Mouse (Mus musculus) forebrain, embryonic 14.5 days (tissue): Measurements from ENCODE around the gene Cpd. TPM values are rescaled to one million over a fixed set of nuclear protein-coding genes. Genes with fewer than 3 reads are reported as not detected.

Experiments
- ATAC-seq: fragments of 200-750 bp; cut with Nextera tagmentation; 2 replicates; pipeline ENCODE4 v1.8.0; 2017; ENCODE audit warnings: mild to moderate bottlenecking, moderate library complexity
- DNase-seq: peaks from one replicate; pipeline ENCODE4 v3.0.0-alpha.2; 2015; ENCODE audit warnings: low spot score
- H3K27ac ChIP-seq: fragments of 300-500 bp; sonication (generic); 2 replicates; pipeline ENCODE4 v1.5.1; 2014; ENCODE audit warnings: low read depth, mild to moderate bottlenecking, control low read depth, low read length, moderate library complexity
- H3K27me3 ChIP-seq: fragments of 300-500 bp; sonication (generic); replicated peaks from 2 replicates; pipeline ENCODE4 v1.6.1; 2014; ENCODE audit warnings: low read length, control low read depth, mixed read lengths; ENCODE audit not compliant: control insufficient read depth, insufficient read depth
- H3K36me3 ChIP-seq: fragments of 300-500 bp; sonication (generic); 2 replicates; pipeline ENCODE4 v1.6.1; 2014; ENCODE audit warnings: low read length, control low read depth; ENCODE audit not compliant: control insufficient read depth, insufficient read depth
- H3K4me1 ChIP-seq: fragments of 300-500 bp; sonication (generic); 2 replicates; pipeline ENCODE4 v1.6.1; 2014; ENCODE audit warnings: antibody characterized with exemption, low read length, control low read depth; ENCODE audit not compliant: control insufficient read depth, insufficient read depth
- H3K4me2 ChIP-seq: fragments of 300-500 bp; sonication (generic); 2 replicates; pipeline ENCODE4 v1.6.1; 2014; ENCODE audit warnings: mild to moderate bottlenecking, control low read depth, low read length
- H3K4me3 ChIP-seq: fragments of 300-500 bp; sonication (generic); 2 replicates; pipeline ENCODE4 v1.5.1; 2014; ENCODE audit warnings: low read depth, low read length, control low read depth
- H3K9ac ChIP-seq: fragments of 300-500 bp; sonication (generic); 2 replicates; pipeline ENCODE4 v1.6.1; 2014; ENCODE audit warnings: mild to moderate bottlenecking, low read length, control low read depth, moderate library complexity
- H3K9me3 ChIP-seq: fragments of 300-500 bp; sonication (generic); replicated peaks from 2 replicates; pipeline ENCODE4 v1.6.1; 2016; ENCODE audit warnings: low read length, control low read depth, mixed read lengths; ENCODE audit not compliant: control insufficient read depth
- WGBS: fragments of 180-500 bp; shearing (Covaris S2); extraction: QIAGEN DNeasy Blood & Tissue Kit; methylation state at CpG from one replicate; pipeline ENCODE4 v1.1.7; 2014; 5-methylcytosine and 5-hydroxymethylcytosine counted together
- polyA plus RNA-seq: library from polyadenylated mRNA; unstranded; fragments of >200 nt; fragmentation: Nextera tagmentation; extraction: Ambion mirVana; gene quantifications from 2 replicates; pipeline ENCODE4 v1.2.1, GENCODE M21; 2014

Gene Cpd
- polyA plus RNA-seq, 1 experiment from 2014 or later, result 8.0 TPM

DNA sequence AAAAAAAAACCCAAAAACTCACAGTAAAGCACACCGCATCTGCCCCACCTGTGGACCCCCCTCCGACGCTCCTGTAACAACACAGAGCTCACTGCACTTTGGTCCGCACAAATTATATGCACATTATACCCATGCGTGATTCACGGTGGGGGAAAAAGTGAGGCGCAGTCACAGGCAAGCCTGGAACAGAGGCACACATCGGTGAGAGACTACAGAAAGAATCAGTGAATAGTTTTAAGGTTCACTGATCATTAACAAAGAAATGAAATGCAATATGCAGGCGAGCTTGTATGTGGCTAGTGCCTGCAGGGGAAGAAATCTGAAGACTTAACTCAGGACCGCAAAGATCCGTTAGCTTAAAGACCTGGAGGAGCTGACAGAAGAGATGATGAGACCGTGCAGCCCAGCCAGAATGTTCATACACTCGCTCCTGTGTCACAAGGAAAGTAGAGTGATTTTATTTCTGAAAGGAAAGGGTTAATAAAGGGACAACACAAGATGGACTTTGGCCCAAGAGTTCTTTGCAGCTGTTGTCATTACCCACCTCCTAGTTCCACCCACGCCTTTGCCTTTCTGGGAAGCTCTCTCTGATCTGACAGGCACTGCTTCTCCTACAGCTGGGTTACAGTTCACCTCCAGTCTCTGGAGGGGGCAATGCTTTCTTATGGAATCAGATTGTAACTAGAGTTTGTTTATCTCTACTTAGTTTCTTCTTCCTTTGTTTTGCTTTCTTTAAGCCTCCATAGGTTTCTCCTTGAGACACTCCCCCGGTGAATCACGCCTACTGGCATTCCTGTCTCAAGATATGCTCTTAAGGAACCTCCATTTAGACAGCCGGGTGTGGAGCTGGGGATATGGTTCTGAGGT is 7.9 kb upstream of the Cpd start:
- H3K9me3 ChIP-seq, result no peaks in the 10 kb centered on the region
- H3K4me1 ChIP-seq, result no peaks in the 10 kb centered on the region
- ATAC-seq (no peak), DNase-seq (no peak)
- no peak overlapping the region for H3K9ac ChIP-seq
- H3K27ac ChIP-seq, result no peak overlapping the region
- H3K27me3 ChIP-seq, result no peaks in the 10 kb centered on the region
- H3K4me3 ChIP-seq, result no peak overlapping the region
- no peak overlapping the region for H3K4me2 ChIP-seq
- WGBS, result 28% methylated on average over 17 of the region's 17 CpGs
- no peaks in the 10 kb centered on the region for H3K36me3 ChIP-seq

DNA sequence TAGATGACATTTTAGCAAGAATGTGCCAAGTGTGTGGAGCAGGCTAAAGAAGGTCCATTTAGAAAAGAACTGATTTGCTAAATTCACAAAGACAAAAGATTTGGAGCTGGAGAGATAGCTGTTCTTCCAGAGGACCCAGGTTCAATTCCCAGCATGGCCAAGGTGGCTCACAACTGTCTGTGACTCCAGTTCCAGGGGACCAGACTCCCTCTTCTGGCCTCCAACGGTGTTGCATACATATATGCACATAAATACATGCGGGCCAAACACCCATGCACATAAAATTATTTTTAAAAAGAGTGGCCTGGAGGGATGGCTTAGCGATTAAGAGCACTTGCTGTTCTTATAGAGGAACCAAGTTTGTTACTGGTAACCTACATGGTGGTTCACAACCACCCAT is 4.7 kb upstream of the Cpd start:
- DNase-seq (no peak), ATAC-seq (no peak)
- H3K4me2 ChIP-seq, result no peak overlapping the region
- H3K4me3 ChIP-seq, result no peak overlapping the region
- WGBS, result 73% methylated on average over 3 of the region's 3 CpGs
- no peaks in the 10 kb centered on the region for H3K36me3 ChIP-seq
- no peaks in the 10 kb centered on the region for H3K4me1 ChIP-seq
- H3K9me3 ChIP-seq, result no peaks in the 10 kb centered on the region
- H3K9ac ChIP-seq, result no peak overlapping the region
- H3K27ac ChIP-seq, result no peak overlapping the region
- no peaks in the 10 kb centered on the region for H3K27me3 ChIP-seq

DNA sequence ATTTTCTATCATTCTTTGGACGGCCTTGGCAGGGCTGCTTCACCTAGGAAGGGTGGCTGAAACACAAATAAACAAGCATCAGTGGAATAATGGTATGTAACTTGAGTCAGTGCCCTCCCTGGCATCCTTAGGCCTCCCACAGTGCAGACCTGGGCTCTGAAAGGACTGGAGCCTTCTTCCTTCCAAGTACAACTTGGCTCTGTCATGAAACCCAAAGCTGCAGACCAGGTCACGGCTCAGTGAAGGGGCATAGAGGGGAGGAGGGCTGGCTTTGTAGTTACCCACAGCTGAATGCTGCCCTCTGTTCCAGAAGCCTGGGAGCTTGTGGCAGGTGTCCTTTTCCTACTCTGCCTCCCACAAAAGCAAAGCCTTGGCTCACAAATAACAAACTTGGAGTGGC is 2.8 kb upstream of the Cpd start:
- no peaks in the 10 kb centered on the region for H3K27me3 ChIP-seq
- H3K36me3 ChIP-seq, result no peaks in the 10 kb centered on the region
- no peaks in the 10 kb centered on the region for H3K9me3 ChIP-seq
- H3K9ac ChIP-seq, result no peak overlapping the region
- no peak overlapping the region for H3K4me2 ChIP-seq
- H3K4me1 ChIP-seq, result peaks cover 14% of the 10 kb centered on the region
- ATAC-seq (no peak), DNase-seq (no peak)
- H3K4me3 ChIP-seq, result no peak overlapping the region
- WGBS, result 30% methylated on average over 2 of the region's 2 CpGs
- H3K27ac ChIP-seq, result no peak overlapping the region

DNA sequence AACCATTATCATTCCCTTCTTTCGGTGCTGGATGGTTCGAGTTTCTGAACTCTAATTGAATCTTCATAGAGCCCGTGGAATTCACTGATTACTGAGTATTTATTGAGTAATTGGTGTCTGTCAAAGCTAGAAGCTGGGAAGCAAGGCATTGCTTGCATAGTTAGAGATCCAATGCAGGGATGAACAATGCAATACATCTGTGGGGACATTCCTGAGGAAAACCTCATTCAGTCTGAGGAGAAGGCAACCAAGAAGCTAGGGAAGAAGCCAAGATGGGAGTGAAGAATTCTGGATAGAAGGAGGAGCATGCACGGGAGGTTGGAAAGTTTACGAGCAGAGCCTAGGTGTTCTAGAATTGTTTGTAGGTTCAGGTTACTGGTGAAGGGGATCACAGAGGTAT is 1.3 kb upstream of the Cpd start:
- no peak for DNase-seq
- Histone ChIP-seq H3K9ac (no peak overlapping the region), H3K9me3 (no peaks in the 10 kb centered on the region), H3K4me1 (peaks cover 21% of the 10 kb centered on the region), H3K27me3 (no peaks in the 10 kb centered on the region), H3K4me3 (no peak overlapping the region), H3K36me3 (no peaks in the 10 kb centered on the region), H3K4me2 (no peak overlapping the region), H3K27ac (no peak overlapping the region)
- no peak for ATAC-seq
- WGBS, result 86% methylated on average over 5 of the region's 5 CpGs

DNA sequence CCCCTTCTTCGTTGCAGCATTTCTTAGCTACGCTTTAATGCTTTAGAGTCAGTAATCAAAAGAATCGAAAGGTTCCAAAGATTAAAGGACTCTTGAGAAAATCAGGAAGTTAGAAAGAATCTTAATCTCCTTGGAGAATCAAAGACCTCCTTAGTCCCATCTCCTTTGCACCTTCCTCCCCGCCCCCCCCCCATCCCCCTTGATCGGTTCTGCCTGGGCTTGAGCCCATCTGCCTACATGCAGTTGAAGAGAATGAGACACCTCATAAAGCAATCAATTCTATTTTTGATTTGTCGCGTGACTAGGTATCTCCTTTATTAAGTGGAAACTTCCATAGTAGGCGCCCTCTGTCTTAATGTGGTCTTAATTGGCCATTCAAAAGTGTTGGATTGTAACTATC is 536 bp upstream of the Cpd start:
- H3K36me3 ChIP-seq, result no peaks in the 10 kb centered on the region
- ATAC-seq (no peak), DNase-seq (no peak)
- H3K4me1 ChIP-seq, result peaks cover 24% of the 10 kb centered on the region
- H3K4me3 ChIP-seq, result peak overlapping the region; percentile 94
- peak overlapping the region; percentile 98 for H3K4me2 ChIP-seq
- H3K9me3 ChIP-seq, result no peaks in the 10 kb centered on the region
- H3K27ac ChIP-seq, result no peak overlapping the region
- peak overlapping the region; percentile 89 for H3K9ac ChIP-seq
- no peaks in the 10 kb centered on the region for H3K27me3 ChIP-seq
- WGBS, result 20% methylated on average over 8 of the region's 8 CpGs

DNA sequence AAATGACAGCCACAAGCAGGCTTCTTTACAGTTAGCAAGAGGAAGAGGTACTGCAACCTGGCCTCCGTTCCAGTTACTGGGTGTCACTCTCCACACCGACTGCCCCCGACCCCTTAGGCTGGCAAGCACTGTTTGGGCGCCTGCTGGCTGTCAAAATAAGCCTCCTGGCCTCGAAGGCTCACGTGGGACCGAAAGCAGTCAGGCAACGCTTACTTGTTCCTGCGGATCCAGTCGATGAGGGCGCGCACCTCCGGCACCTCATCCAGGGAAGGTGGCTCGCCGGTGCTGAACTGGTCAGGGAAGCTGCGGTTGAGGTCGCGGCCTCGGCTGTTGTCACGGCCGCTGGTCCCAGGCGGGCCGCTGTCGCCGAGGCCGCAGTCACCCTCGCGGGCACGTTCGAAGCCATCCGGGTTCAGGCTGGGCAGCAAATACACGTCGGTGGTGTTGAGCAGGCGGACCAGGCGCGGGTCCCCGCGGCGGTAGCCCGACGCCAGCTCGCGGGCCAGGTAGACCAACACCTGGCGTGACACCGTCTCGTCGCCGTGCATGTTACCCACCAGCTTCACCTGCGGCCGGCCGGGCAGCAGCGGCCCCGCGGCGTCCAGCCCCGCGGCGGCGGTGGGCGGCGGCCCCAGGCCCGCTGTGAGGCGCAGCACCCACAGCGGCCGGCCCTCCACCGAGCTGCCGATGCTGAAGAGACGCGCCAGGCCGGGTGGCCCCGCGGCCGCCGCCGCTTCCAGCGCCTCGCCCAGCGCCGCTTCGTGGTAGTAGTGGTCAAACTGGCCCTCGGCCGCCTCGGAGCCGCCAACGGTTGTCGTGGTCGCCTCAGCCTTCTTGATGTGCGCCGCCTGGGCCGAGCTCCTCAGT is 574 bp downstream of the Cpd start:
- under 1% methylated on average over 66 of the region's 90 CpGs for WGBS

DNA sequence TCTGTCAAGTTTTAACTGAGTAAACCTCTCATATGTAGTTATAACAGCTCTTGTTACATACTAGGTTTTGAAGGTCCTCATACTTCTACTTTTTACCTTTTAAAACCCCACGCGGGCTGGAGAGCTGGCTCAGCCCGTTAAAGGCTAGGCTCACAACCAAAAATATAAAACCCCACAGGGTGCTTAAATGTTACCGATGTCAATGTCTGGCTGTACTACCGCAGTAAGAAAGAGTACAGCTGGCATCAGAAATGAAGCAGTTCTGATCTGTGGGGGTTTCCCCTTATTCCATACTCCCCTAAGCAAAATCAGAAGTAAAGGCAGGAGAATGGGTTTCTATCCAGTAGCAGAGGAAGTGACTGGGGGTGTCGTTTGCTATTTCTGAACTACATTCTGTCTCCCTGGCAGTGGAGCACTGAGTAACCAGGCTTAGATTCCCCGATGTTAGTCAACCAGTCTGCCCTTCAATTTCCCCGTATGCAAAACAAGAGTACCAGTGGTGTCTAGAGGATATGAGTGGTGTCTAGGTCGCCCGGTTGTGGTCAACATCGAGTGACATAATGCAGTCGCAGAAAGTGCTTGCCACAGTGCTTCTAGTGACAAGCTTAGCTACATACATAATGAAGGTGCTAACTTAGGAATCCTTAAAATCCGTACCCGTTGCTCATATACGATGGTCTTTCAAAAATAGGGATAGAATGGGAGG is 1.4 kb downstream of the Cpd start:
- Histone ChIP-seq H3K27me3 (no peaks in the 10 kb centered on the region), H3K4me1 (peaks cover 25% of the 10 kb centered on the region), H3K9me3 (no peaks in the 10 kb centered on the region), H3K36me3 (no peaks in the 10 kb centered on the region), H3K27ac (no peak overlapping the region), H3K4me2 (peak overlapping the region; percentile 98), H3K4me3 (peak overlapping the region; percentile 94), H3K9ac (peak overlapping the region; percentile 89)
- WGBS, result 42% methylated on average over 15 of the region's 15 CpGs
- ATAC-seq, result no peak
- DNase-seq, result no peak

More for the DNA sequence above, 574 bp downstream of the Cpd start:
- Histone ChIP-seq H3K4me2 (peak overlapping the region; percentile 98), H3K4me3 (peak overlapping the region; percentile 94), H3K4me1 (peaks cover 25% of the 10 kb centered on the region), H3K9me3 (no peaks in the 10 kb centered on the region), H3K27me3 (no peaks in the 10 kb centered on the region), H3K36me3 (no peaks in the 10 kb centered on the region), H3K27ac (peak overlapping the region; percentile 84), H3K9ac (peak overlapping the region; percentile 89)
- peak; percentile 79 for ATAC-seq
- DNase-seq, result peak; percentile 19

DNA sequence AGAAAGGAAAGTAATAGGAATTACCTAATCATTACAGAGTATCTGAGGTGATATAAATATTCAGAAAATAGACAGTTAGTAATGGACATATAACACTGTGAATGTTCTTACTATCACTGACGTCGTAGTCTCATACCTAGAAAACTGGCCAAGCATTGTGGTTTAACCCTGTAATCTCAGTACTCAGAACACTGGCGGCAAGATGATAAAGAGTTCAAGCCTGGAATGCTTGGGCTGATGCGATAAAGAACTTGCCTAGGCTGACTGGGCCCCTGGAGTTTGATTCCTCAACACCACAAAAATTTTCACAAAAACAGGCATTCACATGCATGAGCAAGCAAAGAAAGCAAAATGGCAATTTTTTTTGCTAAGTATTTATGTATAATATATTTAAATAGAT is 8.2 kb downstream of the Cpd start:
- Histone ChIP-seq H3K4me2 (no peak overlapping the region), H3K4me1 (peaks cover 5% of the 10 kb centered on the region; the same call in 1 of the 2 replicates), H3K9me3 (no peaks in the 10 kb centered on the region), H3K27me3 (no peaks in the 10 kb centered on the region), H3K27ac (no peak overlapping the region), H3K9ac (no peak overlapping the region), H3K36me3 (0 out of 2 replicates have a peak, but pooled peaks cover 4% of the 10 kb centered on the region), H3K4me3 (no peak overlapping the region)
- ATAC-seq (no peak), DNase-seq (no peak)
- WGBS, result 96% methylated on average over 4 of the region's 4 CpGs
